Comparison of ENCODE assay signal across 18 mouse cellular contexts in genomic region chr2:135846903-135847302, GRCm38 (mm10).
A peak's percentile ranks its signal among the peaks of the same experiment; 100 is the strongest.
DNase-seq lines count a peak whose midpoint lies in the region; ATAC-seq lines count a peak whose summit lies in the region.
"Had no signal": no experiment of that assay in that cellular context is flagged by ENCODE, and none has a peak within 500 bp of the region (broad histone marks: within the 10 kb centered on the region; RNA-seq: fewer than 3 reads in every experiment).

No protein-coding gene starts in this region.

- peak; percentile 57 for DNase-seq in cerebellum, adult 11-12 months
- DNase-seq in cerebellum, postnatal 10 days = peak; percentile 53 to 60
- no peak for DNase-seq in cerebellum, postnatal 4 days (ENCODE audit: low spot score in 2 of 2)
- peak; percentile 24 for DNase-seq in lung, postnatal 36 days
- DNase-seq in lung, adult 18-20 months = no peak
- no peak for DNase-seq in thymus, postnatal 14 days
- DNase-seq: adrenal gland, adult 8-10 months; adrenal gland, postnatal 25 days; forebrain, postnatal 0 days; gastrocnemius, adult 2 months; gastrocnemius, postnatal 25 days; kidney, adult 18-20 months had no signal

- no peak for ATAC-seq in cerebellum, adult (ENCODE audit: insufficient number of reproducible peaks, low FRiP score, low TSS enrichment)
- ATAC-seq: activated CD4-positive, CD25-positive, alpha-beta regulatory T cell, adult 4 months; forebrain, embryonic 14.5 days; forebrain, postnatal 0 days; hindbrain, postnatal 0 days; inflammation-experienced regulatory T-cells, adult 6 months; intestine, embryonic 16.5 days had no signal

Comparison
In these comparisons a context has a peak if more than half of its experiments do, and no peak if none do; other contexts are left out.
1. DNase-seq: peak in cerebellum, adult 11-12 months (single experiment), cerebellum, postnatal 10 days (2 of 2) and lung, postnatal 36 days (single experiment); none in cerebellum, postnatal 4 days (0 of 2), lung, adult 18-20 months (0 of 2) and thymus, postnatal 14 days (single experiment).